Mouse (Mus musculus): ENCODE measurements at regions not wholly inside any gene's neighbourhood (a gene's known extent, or its start where the extent isn't known, plus 50 kb on each side); places are given as distances from the start of the nearest gene placed in this dataset.

DNA sequence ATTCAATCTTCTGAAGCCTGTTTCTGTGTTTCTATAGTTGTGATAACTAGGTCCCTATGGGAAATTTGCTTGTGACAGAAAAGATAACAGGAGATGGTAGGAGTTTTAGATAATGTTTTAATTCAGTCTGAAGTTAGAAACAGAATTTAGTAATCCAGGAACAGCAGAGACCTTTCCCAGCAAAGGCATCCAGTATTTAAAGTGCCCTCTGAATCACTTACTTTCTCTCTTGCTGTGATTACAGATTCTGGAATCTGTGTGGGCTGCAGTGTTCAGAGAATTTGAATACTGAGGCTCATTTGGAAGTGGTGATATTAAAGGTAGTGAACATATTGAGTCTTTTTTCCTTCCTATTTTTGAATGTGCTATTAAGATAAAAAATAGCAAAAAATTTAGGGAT, 154.6 kb downstream of the Gm11077 start:
- Histone ChIP-seq H3K4me1 (ENCODE audit: control insufficient read depth, insufficient read depth, insufficient read length) (no peaks in the 10 kb centered on the region), H3K4me3 (ENCODE audit: extremely low read depth, insufficient read depth, insufficient read length) (no peak overlapping the region), H3K36me3 (ENCODE audit: control insufficient read depth, insufficient read depth, low read length) (no peaks in the 10 kb centered on the region), H3K27me3 (ENCODE audit: control insufficient read depth, insufficient read depth, low read length) (no peaks in the 10 kb centered on the region), H3K27ac (ENCODE audit: insufficient read depth, low read length) (no peak overlapping the region)
- TF ChIP-seq POLR2A (IDR thresholded peaks at IDR 0.05; ENCODE audit: low read depth, low read length) (no peak), CTCF (IDR thresholded peaks at IDR 0.05; ENCODE audit: extremely low read depth, insufficient read depth, insufficient read length, insufficient replicate concordance) (no peak)
- DNase-seq (ENCODE audit: low read depth in 1 of 2, low spot score in 2 of 2), result no peak

DNA sequence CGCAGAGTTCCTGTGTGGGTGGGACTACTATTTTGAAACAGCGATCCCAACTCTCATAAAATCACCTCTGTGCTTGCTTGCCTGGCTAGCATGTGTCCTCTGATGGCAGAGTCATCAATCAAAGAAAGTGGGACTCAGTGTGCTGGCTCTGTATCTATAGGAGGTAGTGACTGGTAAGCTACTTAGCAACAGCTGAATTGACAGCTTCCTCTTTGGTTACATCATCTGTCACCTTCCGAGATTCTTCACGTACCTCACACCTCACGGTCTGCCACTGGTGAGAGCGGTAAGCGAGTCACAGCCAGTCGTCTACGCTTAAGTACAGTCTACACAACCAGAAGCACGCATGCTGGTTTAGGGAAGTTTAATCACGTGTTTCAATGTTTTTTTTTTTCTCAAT, 159.5 kb downstream of the Gm11077 start:
- no peak for DNase-seq (ENCODE audit: low read depth in 1 of 2, low spot score in 2 of 2)
- H3K36me3 ChIP-seq (ENCODE audit: control insufficient read depth, insufficient read depth, low read length), result no peaks in the 10 kb centered on the region
- no peak for TF ChIP-seq CTCF (IDR thresholded peaks at IDR 0.05; ENCODE audit: extremely low read depth, insufficient read depth, insufficient read length, insufficient replicate concordance)
- no peak for TF ChIP-seq POLR2A (IDR thresholded peaks at IDR 0.05; ENCODE audit: low read depth, low read length)
- H3K4me1 ChIP-seq (ENCODE audit: control insufficient read depth, insufficient read depth, insufficient read length), result no peaks in the 10 kb centered on the region
- 34% methylated on average over 11 of the region's 11 CpGs for WGBS
- H3K27ac ChIP-seq (ENCODE audit: insufficient read depth, low read length), result no peak overlapping the region
- H3K4me3 ChIP-seq (ENCODE audit: extremely low read depth, insufficient read depth, insufficient read length), result no peak overlapping the region
- no peaks in the 10 kb centered on the region for H3K27me3 ChIP-seq (ENCODE audit: control insufficient read depth, insufficient read depth, low read length)

DNA sequence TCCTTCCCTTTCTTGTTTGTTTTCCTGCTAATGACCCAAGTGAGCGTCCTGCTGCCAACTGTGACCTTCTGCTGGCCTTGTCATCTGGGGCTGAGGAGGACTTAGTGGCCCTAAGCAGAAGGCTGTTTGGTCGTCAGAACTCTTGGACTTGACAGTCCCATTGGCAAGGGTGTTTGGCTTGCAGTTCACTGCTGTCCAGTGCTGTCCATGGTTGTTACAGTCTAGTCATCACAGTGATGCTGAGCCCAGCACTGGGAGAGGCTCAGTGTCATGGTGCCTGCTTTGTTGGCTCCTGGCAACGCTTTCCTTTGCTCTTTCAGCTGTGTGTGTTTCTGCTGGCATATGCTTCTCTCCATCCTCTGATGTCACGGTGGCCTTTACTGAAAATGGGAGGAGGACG, 161.0 kb downstream of the Gm11077 start:
- Histone ChIP-seq H3K36me3 (ENCODE audit: control insufficient read depth, insufficient read depth, low read length) (no peaks in the 10 kb centered on the region), H3K27ac (ENCODE audit: insufficient read depth, low read length) (no peak overlapping the region), H3K4me1 (ENCODE audit: control insufficient read depth, insufficient read depth, insufficient read length) (no peaks in the 10 kb centered on the region), H3K4me3 (ENCODE audit: extremely low read depth, insufficient read depth, insufficient read length) (no peak overlapping the region), H3K27me3 (ENCODE audit: control insufficient read depth, insufficient read depth, low read length) (no peaks in the 10 kb centered on the region)
- no peak for TF ChIP-seq POLR2A (IDR thresholded peaks at IDR 0.05; ENCODE audit: low read depth, low read length)
- no peak for TF ChIP-seq CTCF (IDR thresholded peaks at IDR 0.05; ENCODE audit: extremely low read depth, insufficient read depth, insufficient read length, insufficient replicate concordance)
- DNase-seq (ENCODE audit: low read depth in 1 of 2, low spot score in 2 of 2), result no peak
- 73% methylated on average over 5 of the region's 5 CpGs for WGBS

DNA sequence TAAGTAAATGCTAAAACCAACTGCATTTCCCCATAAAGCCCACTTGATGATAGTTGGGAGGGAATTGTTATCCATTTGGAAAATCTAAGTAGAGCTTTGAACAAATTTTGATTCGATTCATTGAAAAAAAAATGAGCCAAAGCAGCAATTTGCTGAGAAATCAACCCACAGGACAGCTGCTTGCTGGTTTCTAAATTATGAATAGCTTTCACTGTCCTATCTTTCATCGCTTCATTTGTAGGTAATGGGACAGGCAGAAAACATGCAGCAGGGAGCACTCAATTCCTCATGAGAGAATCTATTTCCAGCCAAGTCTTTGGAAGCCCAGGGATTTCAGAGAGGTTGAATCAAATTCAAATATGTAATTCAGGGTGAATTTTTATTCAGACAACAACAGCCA, 161.5 kb downstream of the Gm11077 start:
- WGBS, result 81% methylated on average over 2 of the region's 2 CpGs
- H3K27me3 ChIP-seq (ENCODE audit: control insufficient read depth, insufficient read depth, low read length), result no peaks in the 10 kb centered on the region
- no peak overlapping the region for H3K27ac ChIP-seq (ENCODE audit: insufficient read depth, low read length)
- DNase-seq (ENCODE audit: low read depth in 1 of 2, low spot score in 2 of 2), result no peak
- no peaks in the 10 kb centered on the region for H3K4me1 ChIP-seq (ENCODE audit: control insufficient read depth, insufficient read depth, insufficient read length)
- H3K36me3 ChIP-seq (ENCODE audit: control insufficient read depth, insufficient read depth, low read length), result no peaks in the 10 kb centered on the region
- TF ChIP-seq POLR2A (IDR thresholded peaks at IDR 0.05; ENCODE audit: low read depth, low read length), result no peak
- TF ChIP-seq CTCF (IDR thresholded peaks at IDR 0.05; ENCODE audit: extremely low read depth, insufficient read depth, insufficient read length, insufficient replicate concordance), result no peak
- H3K4me3 ChIP-seq (ENCODE audit: extremely low read depth, insufficient read depth, insufficient read length), result no peak overlapping the region

DNA sequence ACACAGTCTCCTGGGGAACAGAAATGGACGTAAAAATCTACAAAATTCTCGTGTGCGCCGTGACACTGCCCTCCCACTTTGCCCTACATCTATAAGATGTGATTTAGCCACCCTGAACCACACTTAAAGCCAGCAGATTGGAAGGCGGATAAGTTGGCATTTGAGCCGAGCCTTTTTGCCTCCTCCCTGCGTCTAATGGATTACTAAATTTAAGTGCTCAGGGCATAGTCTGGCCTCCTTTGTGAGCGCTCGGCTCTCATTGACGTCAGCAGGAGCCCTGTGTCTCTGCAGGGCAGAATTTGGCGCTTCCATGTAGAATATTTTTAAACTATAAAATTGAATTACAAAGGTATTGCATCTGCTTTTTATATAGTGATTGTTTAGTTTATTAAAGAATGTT, 165.4 kb downstream of the Gm11077 start:
- Histone ChIP-seq H3K36me3 (ENCODE audit: control insufficient read depth, insufficient read depth, low read length) (no peaks in the 10 kb centered on the region), H3K27ac (ENCODE audit: insufficient read depth, low read length) (no peak overlapping the region), H3K4me1 (ENCODE audit: control insufficient read depth, insufficient read depth, insufficient read length) (no peaks in the 10 kb centered on the region), H3K27me3 (ENCODE audit: control insufficient read depth, insufficient read depth, low read length) (no peaks in the 10 kb centered on the region), H3K4me3 (ENCODE audit: extremely low read depth, insufficient read depth, insufficient read length) (no peak overlapping the region)
- TF ChIP-seq POLR2A (IDR thresholded peaks at IDR 0.05; ENCODE audit: low read depth, low read length) (no peak), CTCF (IDR thresholded peaks at IDR 0.05; ENCODE audit: extremely low read depth, insufficient read depth, insufficient read length, insufficient replicate concordance) (no peak)
- no peak for DNase-seq (ENCODE audit: low read depth in 1 of 2, low spot score in 2 of 2)
- 88% methylated on average over 11 of the region's 11 CpGs for WGBS

DNA sequence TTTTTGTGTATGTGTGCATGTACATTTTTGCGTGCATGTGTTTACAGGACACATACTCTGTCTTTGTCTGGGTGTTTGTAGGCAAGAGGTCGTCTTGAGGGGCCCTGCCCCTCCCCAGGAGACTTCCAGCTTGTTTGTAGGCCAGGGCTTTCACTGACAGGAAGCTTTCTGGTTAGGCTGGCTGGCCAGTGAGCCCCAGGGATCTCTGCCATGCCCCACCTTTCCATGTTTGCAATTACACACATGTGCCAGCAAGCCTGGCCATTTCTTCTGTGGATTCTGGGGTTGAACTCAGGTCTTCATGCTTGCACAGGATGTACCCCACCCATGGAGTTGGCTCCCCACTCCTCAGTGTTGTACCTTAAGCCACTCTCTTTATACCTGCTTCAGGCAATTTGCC, 166.4 kb downstream of the Gm11077 start:
- H3K36me3 ChIP-seq (ENCODE audit: control insufficient read depth, insufficient read depth, low read length), result no peaks in the 10 kb centered on the region
- no peak overlapping the region for H3K27ac ChIP-seq (ENCODE audit: insufficient read depth, low read length)
- H3K27me3 ChIP-seq (ENCODE audit: control insufficient read depth, insufficient read depth, low read length), result no peaks in the 10 kb centered on the region
- H3K4me3 ChIP-seq (ENCODE audit: extremely low read depth, insufficient read depth, insufficient read length), result no peak overlapping the region
- TF ChIP-seq CTCF (IDR thresholded peaks at IDR 0.05; ENCODE audit: extremely low read depth, insufficient read depth, insufficient read length, insufficient replicate concordance), result no peak
- TF ChIP-seq POLR2A (IDR thresholded peaks at IDR 0.05; ENCODE audit: low read depth, low read length), result no peak
- H3K4me1 ChIP-seq (ENCODE audit: control insufficient read depth, insufficient read depth, insufficient read length), result no peaks in the 10 kb centered on the region
- 62% methylated on average over 2 of the region's 2 CpGs for WGBS
- DNase-seq (ENCODE audit: low read depth in 1 of 2, low spot score in 2 of 2), result no peak

DNA sequence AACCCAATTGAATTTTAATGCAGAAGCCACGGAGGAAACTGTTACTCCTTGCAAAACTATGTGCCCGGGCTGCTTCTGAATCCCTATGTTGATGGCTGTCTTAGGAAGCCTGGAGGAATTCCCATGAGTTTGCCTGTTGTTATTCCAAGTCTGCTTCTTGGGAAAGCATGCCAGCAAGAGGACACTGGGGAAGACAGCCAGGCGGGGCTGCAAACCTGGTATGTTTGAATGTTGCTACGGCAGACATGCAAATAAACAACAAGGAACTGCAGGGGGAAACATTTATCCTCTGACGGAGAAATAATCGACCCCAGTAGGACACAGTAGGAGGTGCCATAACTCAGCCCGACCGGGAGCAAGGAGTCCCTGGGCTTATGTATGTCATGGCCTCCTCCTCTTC, 168.0 kb downstream of the Gm11077 start:
- Histone ChIP-seq H3K27ac (ENCODE audit: insufficient read depth, low read length) (no peak overlapping the region), H3K36me3 (ENCODE audit: control insufficient read depth, insufficient read depth, low read length) (no peaks in the 10 kb centered on the region), H3K4me1 (ENCODE audit: control insufficient read depth, insufficient read depth, insufficient read length) (no peaks in the 10 kb centered on the region), H3K27me3 (ENCODE audit: control insufficient read depth, insufficient read depth, low read length) (no peaks in the 10 kb centered on the region), H3K4me3 (ENCODE audit: extremely low read depth, insufficient read depth, insufficient read length) (no peak overlapping the region)
- WGBS, result 66% methylated on average over 8 of the region's 8 CpGs
- no peak for DNase-seq (ENCODE audit: low read depth in 1 of 2, low spot score in 2 of 2)
- TF ChIP-seq POLR2A (IDR thresholded peaks at IDR 0.05; ENCODE audit: low read depth, low read length) (no peak), CTCF (IDR thresholded peaks at IDR 0.05; ENCODE audit: extremely low read depth, insufficient read depth, insufficient read length, insufficient replicate concordance) (no peak)

Measured in spleen, adult 2 months (tissue).